Mouse (Mus musculus): ENCODE data around the gene Wnt1. TPM values are rescaled to one million over a fixed set of nuclear protein-coding genes. Genes with fewer than 3 reads are reported as not detected.

Gene Wnt1
- polyA plus RNA-seq, 1 experiment: 3.5 TPM

DNA sequence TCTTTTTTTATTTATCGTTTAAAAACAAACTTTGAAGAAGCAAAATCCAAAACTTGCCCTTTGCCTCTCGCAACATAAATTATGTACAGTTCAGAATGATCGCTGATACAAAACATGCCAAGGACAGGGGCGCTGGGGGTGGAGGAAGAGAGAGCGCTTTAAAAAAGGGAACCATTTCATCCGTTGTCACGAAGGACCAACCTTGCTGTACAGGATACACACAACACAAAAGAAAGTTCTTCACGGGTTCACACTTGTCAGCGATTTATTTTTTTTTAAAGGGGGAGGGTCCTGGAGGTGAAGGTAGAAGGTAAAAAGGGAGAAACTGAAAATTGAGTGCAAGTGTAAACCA lies 42.0 kb downstream of the Wnt1 start:
- TF ChIP-seq CTCF (IDR thresholded peaks at IDR 0.05; ENCODE audit: control insufficient read depth, insufficient read depth, insufficient replicate concordance, low read depth, low read length) (no peak), POLR2A (IDR thresholded peaks at IDR 0.05; ENCODE audit: control insufficient read depth, low read depth, low read length) (no peak)
- Histone ChIP-seq H3K27me3 (ENCODE audit: control insufficient read depth, insufficient read depth, low read length) (no peaks in the 10 kb centered on the region), H3K27ac (ENCODE audit: control insufficient read depth, insufficient read depth, low read depth, low read length) (peak overlapping the region; percentile 56), H3K4me3 (ENCODE audit: control insufficient read depth, low read depth, low read length) (peak overlapping the region; percentile 94), H3K4me1 (ENCODE audit: control insufficient read depth, insufficient read depth, low read length) (peaks cover 2% of the 10 kb centered on the region; the same call in 1 of the 2 replicates), H3K36me3 (ENCODE audit: control insufficient read depth, insufficient read depth, low read length) (no peaks in the 10 kb centered on the region)

DNA sequence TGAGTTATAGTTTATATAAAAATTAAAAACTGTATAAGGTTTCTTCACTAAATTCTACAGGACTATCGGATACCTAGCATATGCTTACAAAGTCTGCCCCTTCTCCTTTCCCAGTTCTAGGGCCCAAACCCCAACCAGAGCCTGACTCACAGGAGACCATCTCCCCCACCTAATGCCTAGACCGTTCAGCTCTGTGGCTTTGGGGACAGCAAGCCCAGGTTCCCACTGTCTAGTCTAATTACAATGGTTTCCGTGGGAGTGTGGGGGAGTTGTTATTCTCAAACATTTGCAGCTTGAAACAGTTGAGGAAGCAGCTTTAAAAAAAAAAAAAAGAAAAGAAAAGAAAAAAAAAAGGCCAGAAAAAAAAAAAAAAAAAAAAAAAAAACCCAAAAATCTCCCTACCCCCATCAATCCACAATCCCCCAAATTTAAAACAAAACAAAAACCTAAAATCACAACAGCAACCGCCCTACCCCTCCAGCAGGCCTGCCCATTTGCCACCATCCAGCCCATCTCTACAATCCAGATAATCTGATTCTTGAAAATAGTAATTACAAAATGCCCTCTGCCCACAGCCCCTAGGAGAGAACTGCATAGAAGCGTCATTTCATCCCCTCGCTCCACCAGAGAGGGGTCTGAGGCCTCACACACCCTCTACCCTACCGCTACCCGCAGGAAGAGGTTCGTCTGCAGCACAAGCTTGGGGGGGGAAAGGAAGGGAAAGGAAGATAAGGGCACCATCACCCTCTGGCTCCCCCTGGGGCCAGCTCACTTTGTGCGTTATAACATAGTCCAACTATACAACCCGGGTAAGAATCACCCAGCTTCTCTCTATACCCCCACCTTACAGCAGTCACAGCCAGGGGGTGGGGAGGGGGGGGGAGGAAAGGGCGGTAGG lies 42.8 kb downstream of the Wnt1 start:
- no peaks in the 10 kb centered on the region for H3K27me3 ChIP-seq (ENCODE audit: control insufficient read depth, insufficient read depth, low read length)
- H3K27ac ChIP-seq (ENCODE audit: control insufficient read depth, insufficient read depth, low read depth, low read length): peak overlapping the region; percentile 16; the same call in 1 of the 2 replicates
- H3K36me3 ChIP-seq (ENCODE audit: control insufficient read depth, insufficient read depth, low read length): no peaks in the 10 kb centered on the region

DNA sequence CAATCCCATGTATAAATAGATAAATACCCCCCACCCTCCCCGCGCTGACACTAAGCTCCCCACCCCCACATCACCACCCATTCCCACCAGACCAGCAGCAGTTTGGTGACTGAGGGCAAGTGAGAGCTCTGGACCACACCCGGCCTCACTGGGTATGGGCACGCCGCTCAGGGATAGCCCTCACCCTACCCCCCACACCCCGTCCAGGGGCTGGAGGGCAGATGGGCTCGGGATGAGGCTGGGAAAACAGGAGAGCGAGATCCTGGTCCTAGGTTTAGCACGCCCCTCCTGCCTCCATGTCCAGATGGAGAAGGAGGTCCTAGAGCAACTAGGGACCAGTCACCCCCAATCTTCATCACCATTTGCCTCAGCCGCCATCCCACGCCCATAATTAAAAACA lies 43.6 kb downstream of the Wnt1 start:
- Histone ChIP-seq H3K27me3 (ENCODE audit: control insufficient read depth, insufficient read depth, low read length) (no peaks in the 10 kb centered on the region), H3K4me3 (ENCODE audit: control insufficient read depth, low read depth, low read length) (no peak overlapping the region), H3K4me1 (ENCODE audit: control insufficient read depth, insufficient read depth, low read length) (peaks cover 2% of the 10 kb centered on the region; the same call in 1 of the 2 replicates), H3K36me3 (ENCODE audit: control insufficient read depth, insufficient read depth, low read length) (no peaks in the 10 kb centered on the region), H3K27ac (ENCODE audit: control insufficient read depth, insufficient read depth, low read depth, low read length) (no peak overlapping the region)
- TF ChIP-seq CTCF (IDR thresholded peaks at IDR 0.05; ENCODE audit: control insufficient read depth, insufficient read depth, insufficient replicate concordance, low read depth, low read length): no peak
- no peak for TF ChIP-seq POLR2A (IDR thresholded peaks at IDR 0.05; ENCODE audit: control insufficient read depth, low read depth, low read length)

More for the DNA sequence above, 42.8 kb downstream of the Wnt1 start:
- no peak overlapping the region for H3K4me3 ChIP-seq (ENCODE audit: control insufficient read depth, low read depth, low read length)
- peaks cover 2% of the 10 kb centered on the region; the same call in 1 of the 2 replicates for H3K4me1 ChIP-seq (ENCODE audit: control insufficient read depth, insufficient read depth, low read length)
- no peak for TF ChIP-seq CTCF (IDR thresholded peaks at IDR 0.05; ENCODE audit: control insufficient read depth, insufficient read depth, insufficient replicate concordance, low read depth, low read length)
- TF ChIP-seq POLR2A (IDR thresholded peaks at IDR 0.05; ENCODE audit: control insufficient read depth, low read depth, low read length): no peak

DNA sequence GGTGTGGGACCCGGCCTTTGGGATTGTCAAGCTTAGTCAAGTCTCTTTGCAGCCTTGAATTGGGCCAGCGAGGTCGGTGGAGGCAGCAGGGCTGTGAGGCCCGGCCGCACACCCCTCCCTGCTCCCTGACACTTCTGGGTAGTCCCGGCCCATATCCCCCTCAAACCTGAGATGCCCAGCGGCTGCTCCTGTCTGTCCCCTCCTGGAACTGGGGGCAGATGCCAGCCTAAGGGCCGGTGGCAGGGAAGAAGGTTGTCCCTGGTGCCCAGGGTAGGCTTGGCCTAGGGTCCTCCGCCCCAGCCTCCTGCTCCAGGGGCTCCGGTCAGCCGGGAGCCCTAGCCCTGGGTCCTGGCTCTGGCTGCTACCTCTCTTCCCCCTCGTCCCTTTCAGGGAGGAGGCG lies 44.4 kb downstream of the Wnt1 start:
- TF ChIP-seq POLR2A (IDR thresholded peaks at IDR 0.05; ENCODE audit: control insufficient read depth, low read depth, low read length) (no peak), CTCF (IDR thresholded peaks at IDR 0.05; ENCODE audit: control insufficient read depth, insufficient read depth, insufficient replicate concordance, low read depth, low read length) (no peak)
- no peak overlapping the region for H3K27ac ChIP-seq (ENCODE audit: control insufficient read depth, insufficient read depth, low read depth, low read length)
- H3K36me3 ChIP-seq (ENCODE audit: control insufficient read depth, insufficient read depth, low read length): no peaks in the 10 kb centered on the region
- H3K4me3 ChIP-seq (ENCODE audit: control insufficient read depth, low read depth, low read length): no peak overlapping the region
- peaks cover 2% of the 10 kb centered on the region; the same call in 1 of the 2 replicates for H3K4me1 ChIP-seq (ENCODE audit: control insufficient read depth, insufficient read depth, low read length)
- no peaks in the 10 kb centered on the region for H3K27me3 ChIP-seq (ENCODE audit: control insufficient read depth, insufficient read depth, low read length)

DNA sequence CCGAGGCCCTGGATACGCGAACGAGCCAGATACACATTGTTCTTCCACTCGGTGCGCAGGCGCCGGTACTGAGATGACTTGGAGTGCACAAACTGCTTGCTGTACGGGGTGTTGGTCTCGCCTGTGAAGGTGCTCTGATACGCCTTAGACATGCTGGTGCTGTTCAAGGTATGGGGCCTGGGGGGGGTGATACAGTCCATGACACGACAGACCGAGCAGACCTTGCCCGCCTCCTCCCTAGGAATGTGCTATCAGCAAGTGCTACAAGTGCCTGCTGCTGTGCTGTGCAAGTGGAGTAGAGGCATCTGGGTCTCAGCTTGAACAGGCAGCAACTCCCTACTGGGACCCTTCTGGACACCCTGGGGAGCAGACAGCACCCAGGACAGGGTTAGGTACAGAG lies 45.6 kb downstream of the Wnt1 start:
- Histone ChIP-seq H3K36me3 (ENCODE audit: control insufficient read depth, insufficient read depth, low read length) (no peaks in the 10 kb centered on the region; the same call in 1 of the 2 replicates), H3K27me3 (ENCODE audit: control insufficient read depth, insufficient read depth, low read length) (no peaks in the 10 kb centered on the region), H3K4me3 (ENCODE audit: control insufficient read depth, low read depth, low read length) (no peak overlapping the region), H3K27ac (ENCODE audit: control insufficient read depth, insufficient read depth, low read depth, low read length) (no peak overlapping the region), H3K4me1 (ENCODE audit: control insufficient read depth, insufficient read depth, low read length) (no peaks in the 10 kb centered on the region; the same call in 1 of the 2 replicates)
- no peak for TF ChIP-seq CTCF (IDR thresholded peaks at IDR 0.05; ENCODE audit: control insufficient read depth, insufficient read depth, insufficient replicate concordance, low read depth, low read length)
- no peak for TF ChIP-seq POLR2A (IDR thresholded peaks at IDR 0.05; ENCODE audit: control insufficient read depth, low read depth, low read length)

DNA sequence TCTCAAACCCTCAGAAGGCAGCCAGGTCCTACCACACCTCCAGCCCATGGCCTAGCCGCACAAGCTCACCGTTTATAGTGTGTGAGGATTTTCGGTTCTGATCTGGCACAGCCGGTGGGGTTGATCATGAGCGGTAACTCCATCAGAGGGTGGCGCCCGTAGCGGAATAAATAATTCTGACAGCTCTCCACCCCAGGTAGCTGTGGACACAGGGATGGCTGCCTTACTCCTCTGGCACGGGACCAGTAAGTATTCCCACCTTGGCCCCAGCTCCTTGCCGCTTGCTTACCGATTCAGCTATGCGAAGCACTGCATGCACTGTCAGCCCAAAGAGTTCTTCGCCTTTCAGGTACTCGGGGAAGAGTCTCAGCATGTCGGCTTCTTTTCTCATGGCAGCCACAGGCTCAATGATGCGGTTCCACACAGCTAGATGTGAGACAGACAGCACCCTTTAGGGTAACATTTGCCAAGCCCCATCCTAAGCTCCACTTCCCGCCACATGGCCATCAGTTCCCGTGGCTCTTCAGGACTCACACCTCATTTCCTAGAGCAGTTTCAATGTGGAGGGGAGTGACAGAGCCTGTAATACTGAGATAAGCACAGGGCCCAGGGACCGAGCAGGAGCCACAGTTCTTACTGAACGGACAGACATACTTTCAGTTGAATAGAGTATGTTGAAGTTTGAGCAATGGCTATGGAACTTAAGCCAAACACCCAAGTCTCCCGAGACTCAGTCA lies 47.5 kb downstream of the Wnt1 start:
- no peak for TF ChIP-seq POLR2A (IDR thresholded peaks at IDR 0.05; ENCODE audit: control insufficient read depth, low read depth, low read length)
- no peak for TF ChIP-seq CTCF (IDR thresholded peaks at IDR 0.05; ENCODE audit: control insufficient read depth, insufficient read depth, insufficient replicate concordance, low read depth, low read length)
- H3K4me1 ChIP-seq (ENCODE audit: control insufficient read depth, insufficient read depth, low read length): no peaks in the 10 kb centered on the region; the same call in 1 of the 2 replicates
- no peaks in the 10 kb centered on the region; the same call in none of the 2 replicates for H3K36me3 ChIP-seq (ENCODE audit: control insufficient read depth, insufficient read depth, low read length)
- no peak overlapping the region for H3K27ac ChIP-seq (ENCODE audit: control insufficient read depth, insufficient read depth, low read depth, low read length)
- H3K27me3 ChIP-seq (ENCODE audit: control insufficient read depth, insufficient read depth, low read length): no peaks in the 10 kb centered on the region
- H3K4me3 ChIP-seq (ENCODE audit: control insufficient read depth, low read depth, low read length): no peak overlapping the region

DNA sequence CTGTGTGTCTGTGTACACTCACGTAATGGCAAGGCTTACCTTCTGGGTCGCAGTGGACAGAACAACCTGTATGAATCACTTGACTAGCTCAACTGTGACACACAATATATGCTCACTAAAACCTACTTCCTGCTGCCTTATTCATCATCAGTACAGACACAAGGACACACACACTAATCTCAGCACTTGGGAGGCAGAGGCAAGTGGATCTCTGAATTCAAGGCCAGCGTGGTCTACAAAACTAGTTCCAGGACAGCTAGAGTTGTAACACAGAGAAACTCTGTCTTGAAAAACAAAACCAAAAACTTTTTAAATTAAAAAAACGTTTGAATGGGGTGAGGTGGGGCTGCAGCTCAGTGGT lies 48.1 kb downstream of the Wnt1 start:
- Histone ChIP-seq H3K27me3 (ENCODE audit: control insufficient read depth, insufficient read depth, low read length) (no peaks in the 10 kb centered on the region), H3K36me3 (ENCODE audit: control insufficient read depth, insufficient read depth, low read length) (no peaks in the 10 kb centered on the region; the same call in none of the 2 replicates), H3K27ac (ENCODE audit: control insufficient read depth, insufficient read depth, low read depth, low read length) (no peak overlapping the region), H3K4me1 (ENCODE audit: control insufficient read depth, insufficient read depth, low read length) (no peaks in the 10 kb centered on the region), H3K4me3 (ENCODE audit: control insufficient read depth, low read depth, low read length) (no peak overlapping the region)
- TF ChIP-seq CTCF (IDR thresholded peaks at IDR 0.05; ENCODE audit: control insufficient read depth, insufficient read depth, insufficient replicate concordance, low read depth, low read length) (no peak), POLR2A (IDR thresholded peaks at IDR 0.05; ENCODE audit: control insufficient read depth, low read depth, low read length) (no peak)
